Mouse (Mus musculus) embryo, embryonic 11 days (tissue): ENCODE measurements around the gene Ldb2.

ENCODE experiments used
- DNase-seq: peaks from one replicate; pipeline ENCODE4 v3.0.0-alpha.2; 2015

The Ldb2 gene

DNA sequence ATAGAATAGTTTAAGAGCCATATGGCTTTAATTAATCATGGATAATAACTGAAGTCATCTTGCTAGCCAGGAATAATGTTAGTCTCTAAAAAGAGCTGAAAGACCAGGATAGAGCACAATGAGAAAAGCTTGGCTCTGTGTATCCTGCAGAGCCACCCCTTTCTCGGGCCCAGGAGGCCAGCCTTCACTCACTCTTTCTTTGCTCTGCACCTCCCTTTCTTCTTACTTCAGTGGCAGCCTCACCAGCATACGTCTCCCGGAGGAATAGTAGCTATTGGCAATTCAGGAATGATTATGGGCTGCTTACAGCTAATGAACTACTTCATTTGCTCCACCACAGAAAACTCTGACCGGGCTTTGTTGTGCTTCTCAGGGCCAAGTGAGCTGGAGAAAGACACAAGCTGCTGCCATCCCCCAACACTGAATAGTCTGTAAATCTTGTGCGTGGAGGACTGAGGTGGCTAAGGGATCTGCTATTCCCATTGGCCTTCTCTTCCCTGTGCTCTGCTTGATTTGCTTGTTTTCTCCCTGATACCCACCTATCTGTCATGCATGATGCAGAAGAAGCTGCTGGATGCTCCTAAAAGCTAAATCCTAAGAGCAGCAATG, 86.2 kb downstream of the Ldb2 start:
- peak; percentile 39 for DNase-seq

DNA sequence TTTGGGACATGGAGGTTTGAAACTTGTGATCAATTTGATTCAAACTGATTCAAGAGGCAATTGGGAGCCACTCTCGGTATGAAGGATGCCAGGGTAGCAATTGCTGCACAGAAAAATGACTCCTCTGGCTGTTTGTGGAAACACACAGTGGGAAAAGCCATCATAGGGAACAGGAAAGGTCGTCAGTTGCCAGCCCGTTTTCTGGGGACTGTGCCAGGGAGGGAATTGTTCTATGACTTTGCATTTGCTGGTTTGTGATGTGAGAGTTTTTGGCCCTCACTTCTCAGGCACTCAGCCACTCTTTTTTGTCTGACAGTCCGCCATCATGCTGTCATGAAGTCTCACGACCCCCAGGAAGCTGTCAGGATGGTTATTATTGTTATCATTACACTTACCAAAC, 88.3 kb downstream of the Ldb2 start:
- no peak for DNase-seq

DNA sequence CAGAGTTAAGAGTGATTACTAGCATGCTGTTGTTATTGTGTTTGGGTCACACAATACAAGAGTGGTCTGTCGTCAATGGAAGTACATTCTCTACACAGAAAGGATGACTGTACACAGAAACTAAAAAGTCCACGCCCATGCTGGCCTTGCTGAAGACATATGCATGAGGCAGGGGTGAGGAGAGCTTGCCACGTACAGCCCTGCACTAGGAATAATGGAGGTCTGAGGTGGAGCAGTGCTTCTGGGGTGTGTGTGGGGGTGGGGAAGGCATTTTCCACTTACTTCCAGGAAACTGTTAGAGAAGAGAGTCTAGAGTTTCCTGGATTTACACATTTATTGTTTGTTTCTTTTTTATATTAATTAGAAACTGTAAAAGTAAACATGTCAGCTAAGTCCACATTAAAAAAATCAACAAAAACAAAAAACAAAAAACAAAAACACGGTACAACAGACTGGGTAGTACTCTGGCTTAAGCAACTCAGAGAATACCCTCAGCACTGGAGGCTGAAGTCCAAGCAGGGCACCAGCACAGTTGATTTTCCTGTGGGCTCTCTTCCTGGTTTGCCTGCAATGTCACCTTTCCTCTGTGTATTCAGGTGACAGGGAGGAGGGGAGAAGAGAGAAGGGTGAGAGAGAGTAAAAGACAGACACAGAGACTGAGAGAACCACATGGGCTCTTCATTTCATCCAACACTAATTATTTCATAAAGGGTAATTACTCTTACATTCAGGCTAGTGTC, 89.2 kb downstream of the Ldb2 start:
- DNase-seq: no peak

DNA sequence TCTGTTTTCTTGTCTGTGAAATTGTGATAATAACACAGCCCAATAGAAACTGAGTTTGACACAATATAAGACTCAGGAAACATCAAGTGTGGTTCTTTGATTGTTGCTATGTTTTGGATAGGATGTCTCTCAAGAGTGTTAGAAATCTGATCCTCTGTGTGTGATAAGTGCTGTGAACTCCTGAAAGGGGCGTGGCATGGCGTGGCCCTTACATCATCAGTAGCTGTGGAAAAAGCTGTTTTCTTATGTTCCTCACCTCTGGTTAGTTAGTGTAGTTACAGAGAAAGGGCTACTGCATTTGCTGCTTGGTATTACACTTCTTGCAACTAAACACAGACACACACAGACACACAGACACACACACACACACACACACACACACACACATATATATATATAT, 90.2 kb downstream of the Ldb2 start:
- no peak for DNase-seq

- DNase-seq: no peak
Observed at GRCm38 (mm10) chr5:44707946-44708345, 91.5 kb downstream of the Ldb2 start.

- DNase-seq: peak; percentile 27
Observed at GRCm38 (mm10) chr5:44706997-44707698, 92.3 kb downstream of the Ldb2 start.

GRCm38 (mm10) chr5:44697993-44698392, 101.5 kb downstream of the Ldb2 start:
- DNase-seq: peak; percentile 15

GRCm38 (mm10) chr5:44696548-44696947, 102.9 kb downstream of the Ldb2 start:
- peak; percentile 20 for DNase-seq

DNA sequence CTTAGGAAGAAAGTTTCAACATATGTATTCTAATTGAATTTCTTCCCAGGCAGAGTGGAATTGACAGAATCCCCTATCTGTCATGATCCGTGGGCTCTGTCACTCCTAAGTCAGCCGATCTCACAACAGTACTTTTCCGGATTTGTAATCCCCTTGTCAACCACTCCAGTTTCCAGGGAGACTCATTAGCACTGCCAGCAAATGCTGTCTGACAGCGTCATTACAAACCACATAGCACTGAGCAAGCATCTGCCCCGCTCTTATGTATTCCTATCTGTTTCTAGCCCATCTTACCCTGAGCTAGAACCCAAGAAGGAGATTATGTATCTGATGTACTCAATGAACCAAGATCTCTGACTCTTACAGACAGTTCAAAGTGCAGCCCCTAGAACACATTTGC, 105.8 kb downstream of the Ldb2 start:
- DNase-seq: no peak

GRCm38 (mm10) chr5:44686344-44686743, 113.1 kb downstream of the Ldb2 start:
- DNase-seq: peak; percentile 48

DNA sequence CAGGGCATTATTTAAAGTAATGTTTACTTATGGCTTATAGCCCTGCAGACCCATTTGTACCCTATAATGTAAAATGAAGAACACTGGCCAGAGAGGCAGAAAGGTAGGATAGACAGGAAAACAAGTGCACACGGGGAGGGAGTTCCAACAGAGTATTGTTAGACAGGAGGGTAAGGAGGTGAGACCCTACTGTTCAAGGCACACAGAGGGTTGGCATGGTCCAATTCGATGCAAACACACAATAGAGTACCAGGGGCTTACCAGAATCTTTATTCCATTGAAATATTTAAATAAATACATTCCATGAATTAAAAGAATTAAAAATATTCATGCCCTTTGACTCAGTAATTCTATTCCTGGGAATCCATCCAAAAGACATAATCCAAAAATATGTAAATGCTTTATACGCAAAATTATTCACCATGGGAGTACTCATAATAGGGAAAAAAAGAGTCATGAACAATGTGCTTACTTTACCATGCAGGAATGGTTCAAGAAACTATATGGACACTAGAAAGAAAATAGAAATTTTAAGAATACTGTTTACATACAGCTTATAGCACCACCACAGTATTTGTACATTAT, 118.3 kb downstream of the Ldb2 start:
- DNase-seq: no peak

GRCm38 (mm10) chr5:44677814-44678213, 121.7 kb downstream of the Ldb2 start:
- DNase-seq: no peak

GRCm38 (mm10) chr5:44676145-44676754, 123.2 kb downstream of the Ldb2 start:
- DNase-seq: no peak

DNA sequence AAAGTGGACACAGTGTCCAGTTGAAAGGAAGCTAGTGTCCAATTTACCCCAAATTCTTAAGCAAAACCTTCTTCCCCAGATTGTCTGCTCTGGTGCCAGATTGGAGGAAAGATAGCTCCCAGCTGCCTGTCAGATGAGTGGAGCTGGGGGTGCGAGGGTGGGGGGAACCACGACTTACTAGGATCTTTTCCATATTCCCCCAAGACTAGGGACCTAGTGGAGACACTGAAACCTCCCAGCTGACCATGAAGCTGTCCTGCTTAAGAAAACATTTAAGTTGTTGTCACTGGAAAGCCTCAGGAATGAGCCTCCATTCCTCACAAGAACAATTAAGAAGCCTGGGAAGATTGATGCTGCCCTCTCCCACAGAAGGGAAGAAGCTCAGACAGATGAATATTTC, 129.1 kb downstream of the Ldb2 start:
- DNase-seq: no peak

GRCm38 (mm10) chr5:44667907-44668306, 131.6 kb downstream of the Ldb2 start:
- no peak for DNase-seq

GRCm38 (mm10) chr5:44667383-44667782, 132.1 kb downstream of the Ldb2 start:
- DNase-seq: no peak

- no peak for DNase-seq
Observed at GRCm38 (mm10) chr5:44659651-44660050, 139.8 kb downstream of the Ldb2 start.

GRCm38 (mm10) chr5:44656707-44657106, 142.8 kb downstream of the Ldb2 start:
- DNase-seq: no peak

DNA sequence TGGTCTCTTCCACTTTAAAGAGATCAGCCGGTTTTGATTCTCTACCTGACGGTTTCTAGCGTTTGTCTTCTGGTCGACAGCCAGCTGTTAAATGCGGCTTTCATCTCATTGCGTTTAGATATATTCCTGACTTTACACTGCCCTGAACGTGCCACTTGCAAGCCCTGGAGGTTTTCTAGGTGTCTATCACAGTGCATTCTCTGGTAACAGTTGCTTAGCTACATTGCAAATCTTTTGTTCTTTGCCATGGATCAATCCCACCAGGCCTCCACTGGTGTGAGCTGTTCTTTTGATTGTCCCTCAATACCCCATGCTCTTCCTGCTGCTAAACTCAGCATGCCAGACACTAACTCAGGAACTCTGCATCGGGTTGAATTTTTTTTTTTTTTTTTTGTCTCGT, 145.1 kb downstream of the Ldb2 start:
- DNase-seq: peak; percentile 46

DNA sequence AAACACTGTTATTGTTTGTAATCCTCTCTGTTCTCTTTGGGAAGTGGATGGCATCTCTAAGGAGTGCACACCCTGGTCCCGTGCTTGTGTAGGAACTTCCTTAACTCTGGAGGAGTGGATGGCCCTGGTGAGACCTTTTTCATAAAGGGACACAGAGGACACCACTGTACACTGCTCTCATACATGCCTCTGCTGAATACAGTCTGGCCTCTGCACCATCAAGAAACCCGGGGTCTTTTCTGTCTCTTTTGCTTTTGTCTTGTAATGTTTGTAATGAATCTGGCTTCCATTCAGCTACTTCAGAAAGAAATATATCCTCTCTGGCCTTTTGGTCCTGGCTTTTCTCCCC, 152.7 kb downstream of the Ldb2 start:
- no peak for DNase-seq

DNA sequence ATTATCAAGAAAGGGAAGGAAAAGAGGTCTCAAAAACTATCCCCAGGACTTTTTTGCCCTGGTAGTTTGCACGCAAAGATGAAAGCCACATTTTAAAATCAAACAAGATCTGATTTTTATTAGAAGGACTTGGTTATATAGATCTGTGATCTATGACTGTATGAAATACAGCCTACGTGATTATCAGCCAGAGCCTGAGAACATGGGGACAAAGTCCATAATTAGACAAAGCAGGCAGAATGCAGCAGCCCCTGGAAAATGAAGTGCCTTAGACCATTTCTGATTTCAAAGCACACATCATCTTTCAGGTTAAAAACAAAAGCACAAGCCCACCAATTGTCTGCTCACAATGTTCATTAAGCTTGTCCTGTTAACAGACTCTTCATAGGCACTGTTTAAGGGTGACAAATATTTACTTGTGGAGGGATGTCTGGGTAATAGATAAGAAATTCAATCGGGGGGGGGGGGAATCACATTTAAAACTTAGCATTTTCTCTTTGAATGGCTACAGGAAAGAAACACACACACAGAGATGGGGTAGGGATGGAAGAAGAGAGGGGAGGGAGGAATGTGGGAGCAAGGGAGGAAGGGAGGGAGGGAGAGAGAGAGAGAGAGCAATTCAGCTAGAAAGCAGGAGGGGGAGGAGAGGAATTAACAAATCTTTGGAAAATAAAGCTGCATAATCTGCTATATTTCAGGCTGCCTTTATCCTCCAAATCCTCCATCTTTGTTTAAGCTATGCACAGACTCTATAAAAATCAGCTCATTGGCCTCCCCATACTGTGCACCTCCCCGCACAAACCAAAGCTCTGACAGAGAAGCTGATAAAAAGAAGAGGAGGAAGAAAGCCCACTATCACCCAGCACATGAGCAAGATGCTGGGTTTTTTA, 153.3 kb downstream of the Ldb2 start:
- DNase-seq: no peak

GRCm38 (mm10) chr5:44643079-44643478, 156.4 kb downstream of the Ldb2 start:
- DNase-seq: no peak
